Mouse (Mus musculus): ENCODE results near the gene Tbc1d17. TPM values are rescaled to one million over a fixed set of nuclear protein-coding genes. Genes with fewer than 3 reads are reported as not detected.

Gene Tbc1d17
- polyA plus RNA-seq, 1 experiment from 2014 or later, result 123 TPM

GRCm38 (mm10) chr7:44816470-44817021 is 32.3 kb downstream of the Tbc1d17 start, which contains the start of gene Atf5:
Gene Atf5 (minus strand): TSS chr7:44816658.
- peaks cover 40% of the 10 kb centered on the region for H3K4me1 ChIP-seq (ENCODE audit: control insufficient read depth, insufficient read depth, low read length)
- no peak for ATAC-seq
- no peaks in the 10 kb centered on the region for H3K27me3 ChIP-seq (ENCODE audit: control insufficient read depth, insufficient read depth, low read depth, low read length)
- H3K4me3 ChIP-seq (ENCODE audit: low read depth, low read length), result peak within 1 kb of the TSS; percentile 89
- peak within 1 kb of the TSS; percentile 92 for H3K9ac ChIP-seq (ENCODE audit: low read depth, low read length)
- H3K4me2 ChIP-seq (ENCODE audit: low read length), result peak within 1 kb of the TSS; percentile 68
- no peaks in the 10 kb centered on the region for H3K36me3 ChIP-seq (ENCODE audit: control insufficient read depth, insufficient read depth, low read length)
- no peaks in the 10 kb centered on the region for H3K9me3 ChIP-seq (replicated peaks; ENCODE audit: control insufficient read depth, low read length, poor library complexity, severe bottlenecking)
- H3K27ac ChIP-seq (ENCODE audit: low read length), result peak within 1 kb of the TSS; percentile 90
- WGBS, result under 1% methylated on average over 51 of the region's 57 CpGs

- Histone ChIP-seq H3K4me3 (ENCODE audit: low read depth, low read length) (peak within 1 kb of the TSS; percentile 89), H3K4me1 (ENCODE audit: control insufficient read depth, insufficient read depth, low read length) (peaks cover 40% of the 10 kb centered on the region), H3K4me2 (ENCODE audit: low read length) (peak within 1 kb of the TSS; percentile 68), H3K9me3 (replicated peaks; ENCODE audit: control insufficient read depth, low read length, poor library complexity, severe bottlenecking) (no peaks in the 10 kb centered on the region), H3K27me3 (ENCODE audit: control insufficient read depth, insufficient read depth, low read depth, low read length) (no peaks in the 10 kb centered on the region), H3K27ac (ENCODE audit: low read length) (peak within 1 kb of the TSS; percentile 90), H3K9ac (ENCODE audit: low read depth, low read length) (peak within 1 kb of the TSS; percentile 92), H3K36me3 (ENCODE audit: control insufficient read depth, insufficient read depth, low read length) (no peaks in the 10 kb centered on the region)
- ATAC-seq, result peak; percentile 94
- WGBS, result under 1% methylated on average over 54 of the region's 62 CpGs
These were observed 33.0 kb downstream of the Tbc1d17 start, which contains the start of the genes Nup62 and Il4i1 for GRCm38 (mm10) chr7:44815721-44816469. Gene Nup62 (plus strand): TSS chr7:44816088. Gene Il4i1 (plus strand): TSS chr7:44816387.

- H3K9ac ChIP-seq (ENCODE audit: low read depth, low read length), result no peak overlapping the region; the same call in 1 of the 2 replicates
- H3K27ac ChIP-seq (ENCODE audit: low read length), result peak overlapping the region; percentile 90
- H3K27me3 ChIP-seq (ENCODE audit: control insufficient read depth, insufficient read depth, low read depth, low read length), result no peaks in the 10 kb centered on the region
- H3K4me2 ChIP-seq (ENCODE audit: low read length), result peak overlapping the region; percentile 60
- peaks cover 38% of the 10 kb centered on the region for H3K4me1 ChIP-seq (ENCODE audit: control insufficient read depth, insufficient read depth, low read length)
- ATAC-seq, result peak; percentile 16
- no peaks in the 10 kb centered on the region for H3K36me3 ChIP-seq (ENCODE audit: control insufficient read depth, insufficient read depth, low read length)
- WGBS, result 26% methylated on average over 14 of the region's 14 CpGs
- H3K4me3 ChIP-seq (ENCODE audit: low read depth, low read length), result peak overlapping the region; percentile 89
- no peaks in the 10 kb centered on the region for H3K9me3 ChIP-seq (replicated peaks; ENCODE audit: control insufficient read depth, low read length, poor library complexity, severe bottlenecking)
These were observed 33.8 kb downstream of the Tbc1d17 start for GRCm38 (mm10) chr7:44814952-44815553.

GRCm38 (mm10) chr7:44814423-44814822 is 34.5 kb downstream of the Tbc1d17 start:
- no peak overlapping the region for H3K9ac ChIP-seq (ENCODE audit: low read depth, low read length)
- H3K36me3 ChIP-seq (ENCODE audit: control insufficient read depth, insufficient read depth, low read length), result no peaks in the 10 kb centered on the region
- WGBS, result 96% methylated on average over 4 of the region's 4 CpGs
- H3K4me2 ChIP-seq (ENCODE audit: low read length), result no peak overlapping the region
- peaks cover 32% of the 10 kb centered on the region for H3K4me1 ChIP-seq (ENCODE audit: control insufficient read depth, insufficient read depth, low read length)
- no peaks in the 10 kb centered on the region for H3K27me3 ChIP-seq (ENCODE audit: control insufficient read depth, insufficient read depth, low read depth, low read length)
- H3K27ac ChIP-seq (ENCODE audit: low read length), result no peak overlapping the region
- no peaks in the 10 kb centered on the region for H3K9me3 ChIP-seq (replicated peaks; ENCODE audit: control insufficient read depth, low read length, poor library complexity, severe bottlenecking)
- no peak overlapping the region for H3K4me3 ChIP-seq (ENCODE audit: low read depth, low read length)
- ATAC-seq, result no peak

- ATAC-seq, result no peak
- Histone ChIP-seq H3K36me3 (ENCODE audit: control insufficient read depth, insufficient read depth, low read length) (no peaks in the 10 kb centered on the region), H3K9me3 (replicated peaks; ENCODE audit: control insufficient read depth, low read length, poor library complexity, severe bottlenecking) (no peaks in the 10 kb centered on the region), H3K27ac (ENCODE audit: low read length) (no peak overlapping the region), H3K27me3 (ENCODE audit: control insufficient read depth, insufficient read depth, low read depth, low read length) (no peaks in the 10 kb centered on the region), H3K9ac (ENCODE audit: low read depth, low read length) (no peak overlapping the region), H3K4me2 (ENCODE audit: low read length) (no peak overlapping the region), H3K4me1 (ENCODE audit: control insufficient read depth, insufficient read depth, low read length) (peaks cover 27% of the 10 kb centered on the region), H3K4me3 (ENCODE audit: low read depth, low read length) (no peak overlapping the region)
- WGBS, result 93% methylated on average over 3 of the region's 3 CpGs
These were observed 34.9 kb downstream of the Tbc1d17 start for GRCm38 (mm10) chr7:44813985-44814384.

GRCm38 (mm10) chr7:44812651-44813325 is 36.1 kb downstream of the Tbc1d17 start:
- Histone ChIP-seq H3K4me1 (ENCODE audit: control insufficient read depth, insufficient read depth, low read length) (peaks cover 15% of the 10 kb centered on the region), H3K4me3 (ENCODE audit: low read depth, low read length) (no peak overlapping the region), H3K9ac (ENCODE audit: low read depth, low read length) (no peak overlapping the region), H3K27me3 (ENCODE audit: control insufficient read depth, insufficient read depth, low read depth, low read length) (no peaks in the 10 kb centered on the region), H3K4me2 (ENCODE audit: low read length) (no peak overlapping the region), H3K36me3 (ENCODE audit: control insufficient read depth, insufficient read depth, low read length) (no peaks in the 10 kb centered on the region), H3K27ac (ENCODE audit: low read length) (no peak overlapping the region), H3K9me3 (replicated peaks; ENCODE audit: control insufficient read depth, low read length, poor library complexity, severe bottlenecking) (no peaks in the 10 kb centered on the region)
- WGBS, result 96% methylated on average over 18 of the region's 20 CpGs
- no peak for ATAC-seq

GRCm38 (mm10) chr7:44810819-44811557 is 37.9 kb downstream of the Tbc1d17 start:
- H3K27ac ChIP-seq (ENCODE audit: low read length), result no peak overlapping the region
- H3K4me1 ChIP-seq (ENCODE audit: control insufficient read depth, insufficient read depth, low read length), result peaks cover 7% of the 10 kb centered on the region
- H3K4me2 ChIP-seq (ENCODE audit: low read length), result no peak overlapping the region
- WGBS, result 89% methylated on average over 7 of the region's 7 CpGs
- no peaks in the 10 kb centered on the region for H3K27me3 ChIP-seq (ENCODE audit: control insufficient read depth, insufficient read depth, low read depth, low read length)
- no peak for ATAC-seq
- no peak overlapping the region for H3K4me3 ChIP-seq (ENCODE audit: low read depth, low read length)
- H3K9ac ChIP-seq (ENCODE audit: low read depth, low read length), result no peak overlapping the region
- H3K9me3 ChIP-seq (replicated peaks; ENCODE audit: control insufficient read depth, low read length, poor library complexity, severe bottlenecking), result no peaks in the 10 kb centered on the region
- no peaks in the 10 kb centered on the region for H3K36me3 ChIP-seq (ENCODE audit: control insufficient read depth, insufficient read depth, low read length)

- Histone ChIP-seq H3K9me3 (replicated peaks; ENCODE audit: control insufficient read depth, low read length, poor library complexity, severe bottlenecking) (no peaks in the 10 kb centered on the region), H3K4me2 (ENCODE audit: low read length) (no peak overlapping the region), H3K4me1 (ENCODE audit: control insufficient read depth, insufficient read depth, low read length) (peaks cover 6% of the 10 kb centered on the region), H3K36me3 (ENCODE audit: control insufficient read depth, insufficient read depth, low read length) (no peaks in the 10 kb centered on the region), H3K27ac (ENCODE audit: low read length) (no peak overlapping the region), H3K4me3 (ENCODE audit: low read depth, low read length) (no peak overlapping the region), H3K9ac (ENCODE audit: low read depth, low read length) (no peak overlapping the region), H3K27me3 (ENCODE audit: control insufficient read depth, insufficient read depth, low read depth, low read length) (no peaks in the 10 kb centered on the region)
- no peak for ATAC-seq
- 81% methylated on average over 4 of the region's 4 CpGs for WGBS
These were observed 38.5 kb downstream of the Tbc1d17 start for GRCm38 (mm10) chr7:44810365-44810764.
